Mouse (Mus musculus) liver, embryonic 15.5 days (tissue): Measurements from ENCODE around the gene Gm5773. TPM values are rescaled to one million over a fixed set of nuclear protein-coding genes. Genes with fewer than 3 reads are reported as not detected.
"Not testable (repeated sequence)": the region's sequence is repeated elsewhere in the genome, so short reads cannot be mapped to it uniquely, and the experiment has no call there.

ENCODE experiments used
- ATAC-seq: fragments of 200-750 bp; cut with Nextera tagmentation; 2 replicates; pipeline ENCODE4 v1.8.0; 2017; ENCODE audit warnings: moderate number of reproducible peaks, mild to moderate bottlenecking, moderate library complexity; ENCODE audit not compliant: insufficient read depth
- H3K27ac ChIP-seq: fragments of 300-500 bp; sonication (generic); replicated peaks from 2 replicates; pipeline ENCODE4 v1.5.1; 2015; ENCODE audit warnings: mild to moderate bottlenecking, inconsistent platforms
- H3K27me3 ChIP-seq: fragments of 300-500 bp; sonication (generic); 2 replicates; pipeline ENCODE4 v1.6.1; 2015; ENCODE audit warnings: mild to moderate bottlenecking, inconsistent platforms
- H3K36me3 ChIP-seq: fragments of 300-500 bp; sonication (generic); replicated peaks from 2 replicates; pipeline ENCODE4 v1.6.1; 2015; ENCODE audit warnings: moderate library complexity, mild to moderate bottlenecking, inconsistent platforms
- H3K4me1 ChIP-seq: fragments of 300-500 bp; sonication (generic); replicated peaks from 2 replicates; pipeline ENCODE4 v1.6.1; 2015; ENCODE audit warnings: inconsistent platforms
- H3K4me2 ChIP-seq: fragments of 300-500 bp; sonication (generic); 2 replicates; pipeline ENCODE4 v1.6.1; 2015; ENCODE audit warnings: moderate library complexity, mild to moderate bottlenecking, inconsistent platforms
- H3K4me3 ChIP-seq: fragments of 300-500 bp; sonication (generic); replicated peaks from 2 replicates; pipeline ENCODE4 v1.5.1; 2015; ENCODE audit warnings: mild to moderate bottlenecking, inconsistent platforms
- H3K9ac ChIP-seq: fragments of 300-500 bp; sonication (generic); 2 replicates; pipeline ENCODE4 v1.6.1; 2015; ENCODE audit warnings: moderate library complexity, mild to moderate bottlenecking, inconsistent platforms
- H3K9me3 ChIP-seq: fragments of 300-500 bp; sonication (generic); replicated peaks from 2 replicates; pipeline ENCODE4 v1.6.1; 2016; ENCODE audit warnings: inconsistent platforms
- WGBS: fragments of 180-500 bp; shearing (Covaris S2); methylation state at CpG from one replicate; pipeline ENCODE4 v1.1.7; 2015; ENCODE audit warnings: mixed read lengths; ENCODE audit not compliant: insufficient replicate concordance; 5-methylcytosine and 5-hydroxymethylcytosine counted together
- polyA plus RNA-seq: library from polyadenylated mRNA; unstranded; fragments of >200 nt; fragmentation: Nextera tagmentation; extraction: Ambion mirVana; gene quantifications from 2 replicates; pipeline ENCODE4 v1.2.1, GENCODE M21; 2015

Gene Gm5773
- polyA plus RNA-seq, result not detected in 2 replicates

DNA sequence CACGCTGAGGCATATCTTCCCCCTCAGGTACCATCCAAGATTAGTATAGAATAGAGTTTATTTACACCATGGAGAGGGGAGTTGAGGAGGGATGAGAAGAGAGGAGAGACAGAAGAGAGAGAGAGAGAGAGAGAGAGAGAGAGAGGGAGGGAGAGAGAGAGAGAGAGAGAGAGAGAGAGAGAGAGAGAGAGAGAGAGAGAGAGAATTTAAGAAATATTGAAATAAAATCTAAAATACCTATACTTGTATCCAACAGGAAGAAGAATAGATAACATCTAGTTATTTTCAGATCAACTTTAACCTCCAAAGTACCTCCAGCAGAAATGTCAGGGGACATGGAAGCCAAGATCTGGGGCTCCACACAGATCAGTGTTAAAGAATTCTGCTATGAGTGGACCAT is at the start of gene Gm5773:
Gm5773 (plus strand) TSS at position 301 of the 400 bp plus-strand sequence.
- WGBS, result 62% methylated on average over 1 of the region's 1 CpGs
- not testable (repeated sequence) for H3K36me3 ChIP-seq, H3K4me1 ChIP-seq, H3K27me3 ChIP-seq, H3K9me3 ChIP-seq, H3K27ac ChIP-seq, ATAC-seq, H3K9ac ChIP-seq, H3K4me3 ChIP-seq, H3K4me2 ChIP-seq

DNA sequence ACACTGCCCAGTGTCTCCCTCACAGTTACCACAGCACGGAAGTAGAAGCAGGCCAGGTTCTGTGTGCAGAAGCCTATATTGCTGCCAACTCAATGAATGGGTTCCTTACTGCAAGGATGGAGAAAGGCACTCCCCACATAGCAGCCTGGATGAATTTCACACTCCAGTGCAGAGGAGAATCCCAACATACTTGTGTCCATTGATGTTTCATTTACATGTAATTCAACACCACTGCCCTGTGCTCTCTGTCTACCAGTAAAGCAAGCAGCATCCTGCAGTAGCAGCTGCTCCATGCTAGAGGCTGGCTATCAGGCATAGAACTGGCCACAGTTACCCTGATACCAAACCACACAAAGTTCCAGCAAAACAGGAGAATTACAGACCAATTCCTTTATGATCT is 27.3 kb upstream of the Gm5773 start:
- not testable (repeated sequence) for ATAC-seq, H3K4me2 ChIP-seq, H3K4me1 ChIP-seq, H3K27me3 ChIP-seq, H3K36me3 ChIP-seq, H3K27ac ChIP-seq, H3K9me3 ChIP-seq, H3K4me3 ChIP-seq, H3K9ac ChIP-seq
- WGBS, result 40% methylated on average over 1 of the region's 1 CpGs

DNA sequence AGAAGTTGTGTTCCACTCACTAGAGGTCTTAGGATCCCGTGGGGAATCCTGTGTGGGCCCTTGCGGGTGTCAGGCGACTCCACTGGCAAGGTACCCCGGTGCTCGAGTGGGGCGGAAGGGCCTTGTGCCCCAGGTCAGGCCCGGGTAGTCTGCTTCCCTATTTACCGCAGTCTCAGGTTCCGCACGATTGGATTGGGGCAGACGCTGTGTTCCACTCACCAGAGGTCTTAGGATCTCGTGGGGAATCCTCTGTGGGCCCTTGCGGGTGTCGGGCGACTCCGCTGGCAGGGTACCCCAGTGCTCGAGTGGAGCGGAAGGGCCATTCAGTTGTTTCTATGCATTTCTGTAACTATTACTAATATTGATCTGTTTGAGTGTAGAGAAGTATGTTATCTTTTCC is 18.8 kb upstream of the Gm5773 start:
- not testable (repeated sequence) for H3K9ac ChIP-seq, H3K4me1 ChIP-seq, H3K27me3 ChIP-seq, H3K36me3 ChIP-seq, H3K4me2 ChIP-seq, H3K27ac ChIP-seq, H3K9me3 ChIP-seq, H3K4me3 ChIP-seq, ATAC-seq
- WGBS, result 77% methylated on average over 18 of the region's 18 CpGs

DNA sequence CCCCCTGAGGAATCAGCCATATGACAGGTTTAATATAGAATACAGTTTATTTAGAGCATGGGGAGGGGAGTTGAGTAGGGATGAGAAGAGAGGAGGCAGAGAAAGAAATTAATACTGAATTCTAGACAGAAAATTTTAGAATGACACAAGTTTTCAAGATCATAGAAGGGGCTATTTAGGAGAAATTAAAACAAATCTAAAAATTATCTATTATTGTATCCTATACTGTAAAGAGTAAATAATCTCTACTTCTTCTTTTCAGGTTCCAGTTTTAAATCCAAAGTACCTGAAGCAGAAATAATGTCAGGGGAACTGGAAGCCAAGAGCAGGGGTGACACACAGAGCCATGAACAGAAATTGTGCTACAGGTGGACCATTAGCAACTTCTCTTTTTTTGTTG is 23.3 kb downstream of the Gm5773 start, which contains the start of gene Tdpoz4:
Tdpoz4 (plus strand) TSS at position 301 of the 400 bp plus-strand sequence.
- not testable (repeated sequence) for H3K4me3 ChIP-seq, H3K36me3 ChIP-seq, H3K9me3 ChIP-seq, ATAC-seq, H3K4me2 ChIP-seq, H3K4me1 ChIP-seq, H3K9ac ChIP-seq, H3K27me3 ChIP-seq, H3K27ac ChIP-seq

DNA sequence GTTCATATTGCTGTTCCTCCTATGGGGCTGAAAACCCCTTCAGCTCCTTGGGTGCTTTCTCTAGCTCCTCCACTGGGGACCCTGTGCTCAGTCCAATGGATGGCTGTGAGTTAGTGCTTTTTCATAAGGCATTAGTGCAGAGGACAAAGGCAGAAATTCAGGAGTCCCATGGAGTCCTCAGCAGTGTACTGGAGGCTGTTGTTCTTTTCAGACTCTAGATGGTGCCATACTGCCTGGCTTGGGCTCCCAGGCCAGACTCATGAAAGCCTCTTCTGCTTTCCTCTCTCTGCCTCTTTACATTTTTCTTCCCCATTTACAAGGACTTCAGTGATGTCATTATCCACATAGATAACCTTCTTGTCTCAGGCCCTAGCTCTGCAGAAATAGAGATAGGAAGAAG is 40.5 kb downstream of the Gm5773 start:
- H3K27me3 ChIP-seq, H3K27ac ChIP-seq, ATAC-seq: not testable (repeated sequence)

More for the DNA sequence above, 40.5 kb downstream of the Gm5773 start:
- H3K9me3 ChIP-seq, H3K36me3 ChIP-seq, H3K9ac ChIP-seq, H3K4me1 ChIP-seq, H3K4me3 ChIP-seq, H3K4me2 ChIP-seq: not testable (repeated sequence)

Other genes with a start within 250 kb of the Gm5773 start
- 48.2 and 50.9 TPM in 2 replicates for gene S100a10, start 217.9 kb upstream of the Gm5773 start, polyA plus RNA-seq
- gene Tdpoz2, start 120.3 kb upstream of the Gm5773 start, polyA plus RNA-seq, result not detected in 2 replicates
- not detected in 2 replicates for gene Tdpoz1, start 96.7 kb upstream of the Gm5773 start, polyA plus RNA-seq
- gene Gm37596, start 79.9 kb upstream of the Gm5773 start, polyA plus RNA-seq, result not detected in 2 replicates
- not detected in 2 replicates for gene Tdpoz4, start 23.4 kb downstream of the Gm5773 start, polyA plus RNA-seq
- gene Tdpoz3, start 53.0 kb downstream of the Gm5773 start, polyA plus RNA-seq, result not detected in 2 replicates
- not detected in 2 replicates for gene Gm9117, start 170.5 kb downstream of the Gm5773 start, polyA plus RNA-seq
- not detected in 2 replicates for gene Tdpoz5, start 188.3 kb downstream of the Gm5773 start, polyA plus RNA-seq